Mouse (Mus musculus): ENCODE data around the gene Hoxa4.

The Hoxa4 gene

DNA sequence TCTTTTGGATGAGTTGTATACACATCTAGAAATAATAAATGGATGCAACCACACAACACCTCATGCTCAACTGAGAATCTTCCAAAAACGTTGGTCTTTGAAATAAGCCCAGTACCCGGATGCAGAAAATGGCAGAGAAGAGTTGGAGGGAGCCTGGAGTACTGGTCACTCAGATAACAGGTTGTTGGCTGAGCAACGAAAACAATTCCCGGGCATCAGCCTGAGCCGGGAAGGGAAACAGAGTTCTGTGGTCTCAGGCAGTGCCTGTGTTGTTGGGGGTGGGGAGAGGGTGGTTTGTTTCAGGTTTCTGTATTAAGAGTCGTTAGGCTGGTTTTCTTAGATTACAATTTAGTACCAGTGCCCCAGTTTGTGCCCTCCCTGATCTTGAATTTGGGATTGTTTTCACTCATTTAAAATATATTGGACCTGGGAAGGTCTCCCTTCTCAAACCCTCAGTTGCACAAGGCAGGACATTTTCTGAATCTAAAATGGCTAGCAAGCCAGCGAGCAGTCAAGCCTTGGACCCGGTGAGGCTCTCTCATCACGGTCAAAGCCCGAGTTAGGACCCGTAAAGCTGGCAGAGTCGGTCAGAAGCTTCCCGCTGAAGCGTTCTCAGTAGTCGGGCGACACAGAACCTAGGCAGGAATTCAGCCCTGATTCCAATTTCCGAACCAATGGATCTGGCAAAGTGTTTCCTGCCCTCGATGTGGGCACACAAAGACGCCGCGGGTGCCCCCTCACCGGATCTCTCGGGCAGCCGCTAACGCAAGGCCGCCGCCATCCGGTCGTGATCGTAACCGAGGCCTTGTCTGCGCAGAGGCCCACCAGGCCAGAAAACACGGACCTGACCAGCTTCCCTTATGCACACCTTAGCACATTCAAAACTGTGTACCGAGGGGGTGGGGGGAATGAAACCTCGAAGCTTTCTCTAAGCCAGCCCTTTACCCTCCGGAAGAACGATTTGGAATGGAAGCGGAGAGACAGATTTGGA lies 37.2 kb upstream of the Hoxa4 start:
- no peak for DNase-seq (ENCODE audit: low spot score)

DNA sequence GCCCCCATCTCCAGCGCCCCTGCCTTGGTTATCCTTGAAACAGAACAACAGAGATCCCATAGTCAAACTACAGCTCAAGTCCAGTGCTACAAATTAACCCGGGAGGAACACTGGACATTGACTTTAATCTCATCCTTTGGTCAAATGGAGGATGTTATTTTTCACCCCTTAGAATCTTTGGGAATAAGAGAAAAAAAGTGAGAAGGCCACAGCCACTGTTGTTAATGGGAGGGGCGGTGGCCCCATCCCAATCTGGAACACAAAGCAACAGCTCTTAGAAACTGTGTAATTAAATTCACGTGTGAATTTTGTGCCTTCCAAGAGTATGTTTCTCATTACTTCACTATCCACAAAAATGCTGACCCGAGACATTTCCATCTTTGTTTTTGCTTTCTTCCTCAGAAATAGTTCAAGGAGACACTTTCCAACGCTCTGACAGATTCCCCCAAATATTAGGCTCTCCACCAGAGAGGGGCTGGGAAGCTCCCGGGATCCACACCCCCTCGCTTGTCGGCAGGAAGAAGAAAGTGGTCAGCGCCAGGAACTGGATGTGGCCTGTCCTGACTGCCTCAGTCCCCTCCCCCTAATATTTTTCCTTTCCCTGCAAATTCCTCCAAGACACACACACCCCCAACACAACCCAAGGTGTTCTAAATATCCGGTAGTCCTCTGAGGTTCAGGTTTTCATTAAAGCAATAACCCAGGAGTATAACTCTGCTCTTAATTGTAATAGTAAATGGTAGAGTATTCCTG lies 36.1 kb upstream of the Hoxa4 start:
- no peak for DNase-seq (ENCODE audit: low spot score)

DNA sequence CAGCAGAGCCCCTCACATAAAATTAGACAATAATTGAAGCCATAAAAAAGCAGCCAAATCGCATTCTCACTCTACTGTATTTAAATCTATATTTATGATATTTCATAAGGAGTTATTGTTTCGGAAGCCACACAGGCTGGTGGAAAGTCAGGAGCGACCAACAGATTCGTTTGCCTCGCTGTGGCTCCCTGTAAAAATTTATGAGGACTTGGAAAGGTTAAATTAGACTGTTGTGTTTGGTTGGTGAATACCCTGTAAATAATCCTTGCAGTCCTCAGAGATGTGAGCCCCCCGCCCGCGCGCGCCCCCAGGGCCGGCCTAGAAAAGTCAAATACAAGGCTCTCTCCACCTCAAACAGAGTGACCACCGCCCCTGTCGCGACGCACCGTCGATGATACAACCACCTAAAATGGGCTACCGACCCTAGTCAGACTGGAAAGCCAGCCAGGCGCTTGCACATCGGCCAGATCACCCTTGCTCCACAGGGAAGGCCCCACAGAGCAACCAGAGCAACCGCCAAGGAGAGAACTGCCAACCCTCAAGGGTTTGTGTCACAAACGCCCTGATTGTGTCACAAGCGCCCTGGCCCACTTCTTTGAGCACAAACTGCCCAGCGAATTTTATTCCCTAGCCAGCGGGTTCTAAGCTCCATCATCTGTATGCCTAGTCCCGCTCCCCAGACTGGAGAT lies 35.2 kb upstream of the Hoxa4 start:
- DNase-seq (ENCODE audit: low spot score), result no peak

DNA sequence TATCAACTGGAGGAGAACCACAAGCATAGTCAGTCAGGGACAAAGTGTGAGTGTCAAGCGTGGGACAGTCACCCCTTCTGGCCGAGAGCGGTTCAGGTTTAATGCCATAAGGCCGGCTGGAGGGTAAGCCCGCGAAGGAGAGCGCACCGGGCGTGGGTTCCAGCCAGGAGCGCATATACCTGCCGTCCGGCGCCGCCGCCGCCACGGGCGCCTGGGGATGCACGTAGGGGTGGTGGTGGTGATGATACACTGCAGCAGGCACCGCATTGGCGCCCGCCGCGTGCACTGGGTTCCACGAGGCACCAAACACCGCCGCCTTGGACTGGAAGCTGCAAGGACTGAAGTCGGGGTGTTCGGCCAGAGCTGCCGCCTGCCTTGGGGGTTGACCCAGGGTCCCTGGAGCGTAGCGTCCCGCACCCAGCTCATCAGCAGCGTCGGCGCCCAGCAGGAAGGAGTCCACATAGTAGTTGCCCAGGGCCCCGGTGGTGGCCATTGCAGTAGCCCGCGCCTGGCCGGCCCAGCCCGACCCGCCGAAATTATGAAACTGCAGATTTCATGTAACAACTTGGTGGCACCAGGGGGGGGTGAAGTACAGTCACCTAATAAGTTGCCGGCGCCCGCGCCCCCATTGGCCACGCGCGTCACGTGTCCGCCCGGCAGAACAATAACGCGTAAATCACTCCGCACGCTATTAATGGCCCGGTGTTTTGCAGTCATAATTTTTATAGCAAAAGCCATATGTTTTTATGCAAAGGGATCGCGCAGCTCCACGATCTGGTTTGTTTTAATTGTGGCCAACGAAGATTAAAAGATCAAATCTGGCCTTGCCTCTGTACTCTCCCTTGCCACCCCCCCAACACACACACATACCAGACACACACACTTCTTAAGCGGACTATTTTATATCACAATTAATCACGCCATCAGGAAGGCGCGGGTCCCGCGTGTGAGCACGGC lies 34.3 kb upstream of the Hoxa4 start:
- no peak for DNase-seq (ENCODE audit: low spot score)

DNA sequence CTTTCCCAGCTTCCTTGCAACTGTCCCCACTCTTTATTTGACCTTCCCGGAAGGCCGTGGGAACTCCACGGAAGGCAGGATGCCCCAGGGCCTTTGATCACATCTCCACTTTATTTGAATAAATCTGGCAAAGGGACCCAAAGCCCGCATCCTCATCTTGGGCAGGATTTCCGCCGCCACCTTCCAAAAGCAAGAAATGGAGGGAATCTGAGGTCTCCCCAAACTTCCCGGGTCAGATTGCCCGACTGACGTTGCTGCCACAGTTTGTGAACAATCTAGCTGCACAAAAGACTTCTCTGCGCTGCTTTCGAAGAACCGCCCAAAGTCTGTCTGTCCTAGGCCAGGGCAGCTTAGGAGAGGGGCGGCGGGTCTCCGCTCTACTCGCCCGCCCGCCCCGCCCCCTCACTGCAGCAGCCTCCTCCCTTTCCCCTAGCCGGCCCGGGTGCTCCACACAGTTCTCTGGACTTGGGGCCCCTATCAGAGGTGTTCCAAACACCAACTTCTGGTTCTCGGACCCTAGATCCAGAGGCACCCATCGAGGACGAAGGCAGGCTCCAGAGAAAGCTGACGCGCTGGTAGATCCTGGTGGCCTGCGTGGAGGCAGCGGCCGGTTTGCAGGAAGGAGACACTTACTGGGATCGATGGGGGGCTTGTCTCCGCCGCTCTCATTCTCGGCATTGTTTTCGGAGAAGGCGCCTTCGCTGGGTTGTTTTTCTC lies 33.5 kb upstream of the Hoxa4 start:
- DNase-seq (ENCODE audit: low spot score), result no peak

DNA sequence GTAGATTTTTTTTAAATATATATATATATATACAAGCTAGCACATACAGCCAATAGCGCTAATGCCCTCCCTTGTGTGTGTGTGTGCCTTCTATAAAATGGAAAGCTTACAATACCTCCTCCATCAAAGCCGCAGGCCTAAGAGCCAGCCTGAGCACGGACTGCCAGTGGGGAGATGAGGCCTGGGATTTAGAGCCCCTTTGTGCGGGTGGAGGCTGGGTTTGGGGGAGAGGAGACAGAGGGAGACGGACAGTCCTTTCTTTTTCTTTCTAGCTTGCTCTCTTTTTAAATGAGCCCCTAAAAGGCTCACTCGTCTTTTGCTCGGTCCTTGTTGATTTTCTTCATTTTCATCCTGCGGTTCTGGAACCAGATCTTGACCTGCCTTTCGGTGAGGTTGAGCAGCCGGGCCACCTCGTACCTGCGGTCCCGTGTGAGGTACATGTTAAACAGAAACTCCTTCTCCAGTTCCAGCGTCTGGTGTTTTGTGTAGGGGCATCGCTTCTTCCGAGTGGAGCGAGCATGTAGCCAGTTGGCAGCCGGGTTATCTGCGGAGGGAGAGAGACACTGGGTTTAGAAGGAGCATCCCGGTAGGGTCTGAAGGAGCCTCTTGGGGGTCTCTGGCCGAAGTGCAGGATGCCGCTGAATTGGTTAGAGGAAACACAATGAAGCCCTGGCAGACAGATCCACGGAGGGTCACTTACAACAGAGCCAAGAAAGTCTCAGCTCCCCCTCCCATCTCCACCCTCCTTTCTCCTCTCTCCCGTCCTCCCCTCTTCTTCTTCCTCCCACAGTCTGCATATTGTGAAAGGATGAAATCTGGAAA lies 32.6 kb upstream of the Hoxa4 start:
- no peak for DNase-seq (ENCODE audit: low spot score)

DNA sequence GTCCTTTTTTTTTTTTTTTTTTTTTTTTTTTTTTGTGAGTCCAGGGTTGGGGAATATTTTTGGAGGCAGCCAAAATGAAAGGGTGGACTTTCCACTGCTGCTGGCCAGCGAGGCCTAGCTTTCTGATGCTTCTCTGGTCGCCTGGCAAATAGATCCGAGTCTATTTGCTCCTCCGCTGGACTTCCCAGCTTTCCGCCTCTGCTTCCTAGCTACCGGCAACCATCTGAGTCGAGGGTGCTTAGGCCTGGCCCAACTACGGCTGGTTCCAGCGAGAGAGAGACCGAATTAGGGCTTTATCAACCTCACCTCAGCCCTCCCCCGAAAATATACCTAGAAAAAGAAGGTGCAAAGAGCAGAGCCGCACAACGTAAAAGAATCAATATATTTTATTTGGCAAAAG lies 31.2 kb upstream of the Hoxa4 start:
- no peak for DNase-seq (ENCODE audit: low spot score)

DNA sequence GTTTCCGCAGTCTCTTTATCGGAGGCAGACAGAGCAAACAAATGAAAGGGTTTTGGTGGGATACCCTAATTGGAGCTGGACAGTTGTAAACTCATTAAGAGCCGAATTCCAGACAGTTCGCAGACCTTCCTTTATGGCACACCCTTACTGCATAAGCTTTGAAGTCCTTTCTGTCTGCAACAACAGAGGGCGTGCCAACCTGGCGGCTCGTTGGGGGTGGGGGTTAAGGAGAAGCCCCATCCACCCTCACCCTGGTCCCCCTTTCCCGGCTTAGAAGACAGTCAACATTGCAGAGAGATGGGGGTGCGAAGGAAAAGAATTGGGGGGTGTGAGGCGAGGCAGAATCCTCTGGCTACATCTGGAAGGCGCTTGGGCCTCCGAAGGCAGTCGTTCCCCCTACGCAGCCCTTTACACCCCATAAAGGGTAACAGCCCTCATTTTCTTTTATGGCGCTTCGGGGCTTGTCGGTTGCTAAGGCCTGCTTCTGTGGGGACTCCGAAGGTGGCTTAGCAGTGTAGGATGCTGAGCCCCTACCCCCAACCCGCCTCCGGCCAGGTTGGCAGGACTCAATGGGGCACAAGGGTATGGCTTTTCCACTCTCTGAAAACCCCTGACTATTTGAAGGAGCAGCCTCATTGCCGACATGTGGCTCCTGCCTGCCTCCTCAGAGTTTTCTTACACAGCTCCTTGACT lies 30.6 kb upstream of the Hoxa4 start:
- DNase-seq (ENCODE audit: low spot score), result no peak

DNA sequence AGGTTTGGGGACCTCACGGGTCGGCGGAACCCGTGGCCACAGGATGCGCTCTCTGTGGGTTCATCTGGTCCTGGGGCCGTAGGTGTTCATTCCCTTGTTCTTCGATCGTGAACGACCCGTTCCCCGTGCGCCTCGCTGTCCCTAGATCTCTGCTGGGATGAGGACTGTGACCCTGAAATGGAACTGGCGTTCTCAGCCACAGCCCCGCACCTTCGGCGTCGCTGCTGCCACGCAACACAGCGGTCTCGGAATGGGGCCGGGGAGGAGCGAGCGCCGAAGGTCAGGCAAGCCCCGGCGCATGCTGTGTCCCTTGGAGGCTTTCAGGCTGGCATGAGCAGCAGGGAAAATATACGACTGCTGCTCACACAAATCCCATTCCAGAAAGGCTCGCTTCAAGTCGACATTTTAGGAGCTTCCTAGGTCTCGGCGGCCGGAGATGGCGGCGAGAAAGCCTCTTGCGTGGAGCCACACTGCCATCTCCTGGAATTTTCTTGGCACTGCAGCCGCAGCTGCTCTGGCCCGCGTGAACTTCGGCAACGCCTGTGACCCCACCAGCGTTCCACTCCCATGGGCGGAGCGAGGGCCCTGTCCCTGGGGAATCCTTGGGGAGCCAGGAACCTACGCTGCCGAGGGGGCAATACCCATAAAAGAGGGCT lies 29.9 kb upstream of the Hoxa4 start, which contains the start of gene Hoxa7:
Gene Hoxa7, minus strand, starts transcription at position 518 of the 656 bp plus-strand sequence.
- DNase-seq (ENCODE audit: low spot score), result peak; percentile 86

DNA sequence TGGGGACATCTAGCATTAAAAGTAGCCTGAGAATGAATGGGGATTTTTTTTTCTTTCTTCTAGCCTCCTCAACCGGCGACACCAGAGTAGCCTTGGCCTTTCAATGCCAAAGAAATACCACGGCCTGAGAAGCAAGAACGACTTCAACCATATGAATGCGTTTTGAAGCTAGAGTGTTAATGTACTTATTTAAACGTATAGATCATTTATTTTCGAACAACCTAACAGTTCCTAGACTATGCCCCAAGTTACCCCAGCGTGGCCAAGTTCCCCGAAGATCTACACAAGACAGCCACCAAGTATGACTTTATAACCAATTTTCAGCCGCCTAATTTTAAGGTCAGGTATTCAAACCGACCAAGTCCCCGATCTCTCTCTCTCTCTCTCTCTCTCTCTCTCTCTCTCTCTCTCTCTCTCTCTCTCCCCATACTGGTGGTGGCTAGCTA lies 29.3 kb upstream of the Hoxa4 start:
- DNase-seq (ENCODE audit: low spot score), result no peak

DNA sequence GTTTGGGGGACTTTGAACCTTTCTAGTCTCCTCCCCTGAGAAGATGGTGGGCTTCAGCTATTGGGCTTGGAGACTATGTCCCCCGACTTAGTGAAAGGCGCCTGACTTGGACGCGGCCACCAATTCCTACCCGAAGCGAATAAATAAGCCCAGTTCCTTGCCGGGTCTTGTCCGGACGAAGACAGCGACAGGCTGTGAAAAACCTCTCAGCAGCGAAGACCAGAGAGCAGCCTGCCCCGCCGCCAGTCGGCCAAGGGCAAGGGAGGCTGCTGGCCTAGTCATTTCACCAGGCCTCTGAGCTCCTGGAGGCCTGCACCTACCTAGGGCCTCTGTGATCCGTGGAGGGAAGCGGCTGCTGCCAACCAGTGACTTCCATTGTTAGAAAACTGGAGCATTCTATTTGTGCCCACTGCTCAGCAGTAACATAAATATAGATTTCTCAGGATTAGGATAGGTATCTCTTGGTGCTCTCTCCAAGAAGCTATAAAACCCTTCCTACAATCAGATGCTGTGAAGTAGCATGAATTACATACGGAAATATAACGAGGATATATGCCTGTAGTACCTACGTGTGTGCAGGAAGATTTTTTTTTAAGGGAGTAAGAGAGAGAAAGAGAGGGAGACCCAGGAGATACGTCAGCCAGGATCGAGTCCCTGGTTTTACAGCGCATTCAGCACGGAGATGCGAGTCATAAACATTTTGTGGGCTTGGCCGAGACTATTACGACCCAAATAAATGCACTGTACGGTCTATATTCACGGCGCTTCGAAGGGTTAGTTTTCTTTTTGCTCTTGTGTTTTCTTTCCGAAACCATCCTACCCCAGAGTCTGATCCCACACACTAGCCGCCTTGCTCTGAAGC lies 28.7 kb upstream of the Hoxa4 start:
- DNase-seq (ENCODE audit: low spot score), result no peak

DNA sequence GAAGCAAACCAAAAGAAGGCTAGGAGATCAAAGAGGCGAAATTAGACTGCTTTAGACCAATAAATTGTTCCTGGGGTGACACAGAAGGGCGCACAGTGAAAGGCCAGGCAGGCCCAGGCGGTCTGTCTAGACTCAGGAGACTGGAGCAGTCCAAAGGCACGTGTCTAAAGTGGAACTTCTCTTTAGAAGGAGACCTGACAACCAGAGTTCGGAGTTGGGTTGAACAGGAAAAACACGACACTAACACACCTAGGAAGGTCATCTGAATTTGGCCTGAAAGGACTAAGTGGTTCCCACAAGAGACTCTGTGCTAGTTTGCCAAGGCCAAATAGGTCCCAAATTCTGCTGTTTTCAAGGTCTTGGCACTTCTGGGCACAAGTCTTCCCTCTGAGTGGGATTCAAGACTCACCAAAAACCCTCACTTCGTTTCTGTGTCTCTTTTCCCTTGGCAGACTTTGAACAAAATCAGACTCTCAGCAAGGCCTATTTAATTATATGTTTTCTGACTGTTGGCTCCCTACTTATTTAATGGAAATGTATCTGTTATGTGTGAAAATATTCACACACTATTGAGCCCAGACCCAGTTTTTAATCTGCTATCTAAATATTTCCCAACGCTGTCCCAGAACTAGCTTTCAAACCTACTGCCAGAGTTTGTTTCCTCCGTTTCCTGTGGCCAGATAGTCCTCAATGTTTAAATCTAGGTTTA lies 27.8 kb upstream of the Hoxa4 start:
- no peak for DNase-seq (ENCODE audit: low spot score)

DNA sequence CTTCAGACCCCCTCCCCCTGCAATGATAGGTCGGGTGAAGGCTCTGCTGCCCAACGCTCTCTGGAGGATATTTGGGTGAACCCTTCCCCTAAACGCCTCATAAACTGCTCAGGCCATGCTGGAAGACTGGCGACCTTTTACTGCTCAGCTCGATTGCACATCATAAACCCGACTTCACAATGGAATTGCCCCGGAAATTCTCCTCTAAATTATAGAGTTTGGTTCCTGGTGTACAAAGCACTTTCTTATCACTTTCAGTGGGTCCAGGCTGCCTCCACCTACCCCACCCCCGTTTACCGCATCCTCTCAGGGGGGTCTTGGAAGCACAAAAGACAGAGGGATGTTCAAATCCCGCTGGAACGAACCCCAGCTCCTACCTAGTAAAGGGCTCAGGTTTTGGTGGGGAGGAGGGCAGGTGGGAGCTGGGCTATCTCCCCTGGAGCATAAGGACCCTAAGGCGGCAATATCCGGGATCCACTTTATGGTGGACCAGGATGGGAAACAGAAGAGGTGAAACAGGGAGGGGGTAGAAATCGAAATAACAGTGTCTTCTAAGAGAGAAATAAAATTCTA lies 27.2 kb upstream of the Hoxa4 start:
- DNase-seq (ENCODE audit: low spot score), result no peak

DNA sequence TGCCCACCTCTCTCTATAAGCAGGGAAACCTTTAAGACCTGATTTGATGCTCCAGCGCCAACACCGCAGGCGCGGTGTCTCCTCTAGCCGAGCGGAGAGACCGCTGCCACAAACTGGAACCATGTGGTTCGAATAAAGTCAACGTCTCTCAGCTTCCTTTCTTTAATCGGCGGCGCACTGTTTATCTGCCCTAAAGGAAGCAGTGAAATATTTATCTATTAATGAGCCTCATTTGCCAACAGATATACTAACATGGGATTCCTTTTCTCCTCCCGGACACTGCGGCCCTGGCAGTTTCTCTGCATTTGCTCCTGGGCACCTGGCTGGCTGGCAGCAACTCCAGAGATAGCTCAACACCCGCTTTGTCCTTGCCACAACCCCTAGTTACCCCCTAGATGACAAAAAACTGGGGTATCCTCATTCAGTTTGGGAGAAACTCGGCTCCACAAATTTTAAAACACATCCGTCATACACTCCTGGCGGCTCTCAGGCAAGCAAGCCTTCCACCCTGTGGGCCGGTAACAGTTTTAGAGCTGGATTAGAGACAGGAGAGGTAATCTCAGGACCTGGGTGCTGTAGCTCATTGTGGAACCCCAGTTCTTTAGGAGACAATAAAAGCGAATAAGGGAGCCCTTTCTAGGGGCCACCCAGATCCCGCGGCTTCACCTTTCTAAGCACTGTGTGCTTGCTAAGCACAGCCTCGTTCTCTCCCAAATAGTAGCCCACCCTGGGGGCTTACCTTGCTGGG lies 26.5 kb upstream of the Hoxa4 start:
- no peak for DNase-seq (ENCODE audit: low spot score)

DNA sequence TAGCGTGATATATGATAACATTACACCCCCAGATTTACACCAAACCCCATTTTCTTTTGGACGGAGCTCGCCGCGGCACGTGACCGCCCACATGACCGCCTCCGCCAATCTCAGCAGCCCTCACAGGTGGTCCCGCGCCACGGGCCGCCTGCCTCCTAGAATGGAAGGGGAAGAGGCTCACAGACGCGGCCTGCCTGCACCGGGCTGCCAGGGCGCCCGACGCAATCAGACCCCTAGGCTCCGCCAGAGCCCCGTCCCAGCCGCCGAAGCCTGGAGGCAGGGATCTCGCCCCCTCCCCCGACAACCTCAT lies 25.9 kb upstream of the Hoxa4 start:
- DNase-seq (ENCODE audit: low spot score), result peak; percentile 81

All from yolk sac, embryonic 10.5 days (tissue).